Mouse (Mus musculus) myocyte (in vitro differentiated cells): Measurements from ENCODE around the gene Net1. TPM values are rescaled to one million over a fixed set of nuclear protein-coding genes. Genes with fewer than 3 reads are reported as not detected.
A peak's percentile ranks its signal among the peaks of the same experiment; 100 is the strongest.
"Not testable (repeated sequence)": the region's sequence is repeated elsewhere in the genome, so short reads cannot be mapped to it uniquely, and the experiment has no call there.

ENCODE experiments used
- H3K27me3 ChIP-seq: one replicate; pipeline ENCODE4 v1.6.1; 2011; ENCODE audit not compliant: control insufficient read depth, insufficient read depth, insufficient read length
- H3K36me3 ChIP-seq: one replicate; pipeline ENCODE4 v1.6.1; 2011; ENCODE audit not compliant: control insufficient read depth, insufficient read depth
- H3K4me2 ChIP-seq: one replicate; pipeline ENCODE4 v1.6.1; 2011; ENCODE audit warnings: low read depth, control low read depth
- H3K4me3 ChIP-seq: one replicate; pipeline ENCODE4 v1.5.1; 2011; ENCODE audit warnings: mild to moderate bottlenecking, control low read depth, moderate library complexity
- H3K79me2 ChIP-seq: one replicate; pipeline ENCODE4 v1.6.1; 2011; ENCODE audit not compliant: control insufficient read depth, insufficient read depth
- H3ac ChIP-seq: one replicate; pipeline ENCODE4 v1.6.1; 2011; ENCODE audit not compliant: control insufficient read depth, insufficient read length
- CEBPB ChIP-seq: IDR thresholded peaks from 2 replicates; pipeline ENCODE4 v1.6.1; 2011; ENCODE audit warnings: mild to moderate bottlenecking, moderate library complexity; ENCODE audit not compliant: poor library complexity, insufficient read depth, severe bottlenecking
- E2F4 ChIP-seq: IDR thresholded peaks from one replicate; pipeline ENCODE4 v1.6.1; 2011; ENCODE audit warnings: mild to moderate bottlenecking, control low read depth, moderate library complexity; ENCODE audit not compliant: insufficient read depth
- MAX ChIP-seq: IDR thresholded peaks from one replicate; pipeline ENCODE4 v1.6.1; 2011; ENCODE audit warnings: low read depth, mild to moderate bottlenecking, control low read depth
- MYOD1 ChIP-seq, 3 experiments: IDR thresholded peaks; one replicate each; pipeline ENCODE4 v1.6.1; 2011; ENCODE audit warnings: control low read depth in 2 of 3, low read depth in 2 of 3, mild to moderate bottlenecking in 2 of 3, moderate library complexity in 1 of 3; ENCODE audit not compliant: insufficient read length in 2 of 3, control insufficient read depth in 1 of 3
- MYOG ChIP-seq, 3 experiments: IDR thresholded peaks; one replicate each; pipeline ENCODE4 v1.6.1; 2011; ENCODE audit warnings: control low read depth in 2 of 3, low read depth in 2 of 3, mild to moderate bottlenecking in 2 of 3; ENCODE audit not compliant: insufficient read length in 2 of 3, control insufficient read depth in 1 of 3, insufficient read depth in 1 of 3
- POLR2A ChIP-seq: IDR thresholded peaks from one replicate; pipeline ENCODE4 v1.6.1; 2011; ENCODE audit warnings: low read depth, mild to moderate bottlenecking, control low read depth, moderate library complexity; ENCODE audit not compliant: insufficient read length
- POLR2AphosphoS2 ChIP-seq: IDR thresholded peaks from one replicate; pipeline ENCODE4 v1.6.1; 2011; ENCODE audit warnings: low read depth, control low read depth; ENCODE audit not compliant: insufficient read length
- REST ChIP-seq: IDR thresholded peaks from one replicate; pipeline ENCODE4 v1.6.1; 2011; ENCODE audit warnings: mild to moderate bottlenecking, control low read depth, moderate library complexity; ENCODE audit not compliant: insufficient read depth, insufficient read length
- SRF ChIP-seq: IDR thresholded peaks from one replicate; pipeline ENCODE4 v1.6.1; 2011; ENCODE audit warnings: low read depth; ENCODE audit not compliant: control insufficient read depth, insufficient read length
- TCF12 ChIP-seq: IDR thresholded peaks from one replicate; pipeline ENCODE4 v1.6.1; 2011; ENCODE audit warnings: mild to moderate bottlenecking, control low read depth; ENCODE audit not compliant: poor library complexity, insufficient read depth, severe bottlenecking
- TCF3 ChIP-seq: IDR thresholded peaks from one replicate; pipeline ENCODE4 v1.6.1; 2011; ENCODE audit warnings: low read depth, control low read depth; ENCODE audit not compliant: insufficient read length
- USF1 ChIP-seq: IDR thresholded peaks from one replicate; pipeline ENCODE4 v1.6.1; 2011; ENCODE audit warnings: low read depth, mild to moderate bottlenecking, control low read depth, moderate library complexity
- polyA plus RNA-seq: library from polyadenylated mRNA; unstranded; fragments of >200 nt; fragmentation: generic; extraction: Trizol; gene quantifications from one replicate; pipeline ENCODE4 v1.2.1, GENCODE M21; 2012; ENCODE audit warnings: missing spikeins

Net1 gene
- polyA plus RNA-seq, 1 experiment = 13.7 TPM

DNA sequence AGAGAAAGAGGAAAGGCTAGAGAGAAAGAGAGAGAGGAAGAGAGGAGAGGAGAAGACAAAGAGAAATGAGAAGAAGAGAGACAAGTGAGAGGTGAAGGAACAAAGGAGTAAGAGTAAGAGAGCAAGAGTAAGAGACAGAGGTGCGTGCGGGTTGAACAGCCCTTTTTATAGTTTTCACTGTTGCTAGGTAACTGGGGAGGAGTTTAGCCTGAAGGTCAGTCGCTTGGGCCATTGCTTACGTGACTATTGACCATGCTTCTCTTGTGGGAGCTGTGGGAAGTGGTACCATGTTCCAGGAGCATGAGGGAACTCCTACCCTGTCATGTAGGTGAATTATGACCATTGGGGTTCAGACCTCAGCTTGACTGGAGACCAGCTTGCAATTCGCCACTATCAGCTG lies 7.7 kb downstream of the Net1 start:
- H3K27me3 ChIP-seq = no peaks in the 10 kb centered on the region
- peaks cover 13% of the 10 kb centered on the region for H3K79me2 ChIP-seq
- H3K4me3 ChIP-seq = no peak overlapping the region
- H3ac ChIP-seq = no peak overlapping the region
- TF ChIP-seq POLR2AphosphoS2 (no peak), USF1 (no peak), SRF (no peak), REST (no peak), MAX (no peak)
- no peak overlapping the region for H3K4me2 ChIP-seq
- no peaks in the 10 kb centered on the region for H3K36me3 ChIP-seq

GRCm38 (mm10) chr13:3908262-3908661 lies 9.8 kb downstream of the Net1 start:
- TF ChIP-seq MYOG (IDR thresholded peaks at IDR 0.05; ENCODE audit: control insufficient read depth in 1 of 3, insufficient read depth in 1 of 3, insufficient read length in 2 of 3, low read depth in 2 of 3) = no peak
- no peak for TF ChIP-seq MAX
- TF ChIP-seq SRF = no peak
- TF ChIP-seq E2F4 = no peak
- TF ChIP-seq MYOD1 (IDR thresholded peaks at IDR 0.05; ENCODE audit: control insufficient read depth in 1 of 3, insufficient read length in 2 of 3, low read depth in 2 of 3) = no peak
- no peak for TF ChIP-seq REST
- TF ChIP-seq POLR2AphosphoS2 = no peak
- TF ChIP-seq CEBPB = no peak
- no peak for TF ChIP-seq USF1
- no peak for TF ChIP-seq TCF12
- TF ChIP-seq POLR2A = no peak
- TF ChIP-seq TCF3 = no peak
- Histone ChIP-seq H3K4me2 (no peak overlapping the region), H3K4me3 (no peak overlapping the region), H3ac (no peak overlapping the region), H3K27me3 (no peaks in the 10 kb centered on the region), H3K79me2 (no peaks in the 10 kb centered on the region), H3K36me3 (no peaks in the 10 kb centered on the region)

DNA sequence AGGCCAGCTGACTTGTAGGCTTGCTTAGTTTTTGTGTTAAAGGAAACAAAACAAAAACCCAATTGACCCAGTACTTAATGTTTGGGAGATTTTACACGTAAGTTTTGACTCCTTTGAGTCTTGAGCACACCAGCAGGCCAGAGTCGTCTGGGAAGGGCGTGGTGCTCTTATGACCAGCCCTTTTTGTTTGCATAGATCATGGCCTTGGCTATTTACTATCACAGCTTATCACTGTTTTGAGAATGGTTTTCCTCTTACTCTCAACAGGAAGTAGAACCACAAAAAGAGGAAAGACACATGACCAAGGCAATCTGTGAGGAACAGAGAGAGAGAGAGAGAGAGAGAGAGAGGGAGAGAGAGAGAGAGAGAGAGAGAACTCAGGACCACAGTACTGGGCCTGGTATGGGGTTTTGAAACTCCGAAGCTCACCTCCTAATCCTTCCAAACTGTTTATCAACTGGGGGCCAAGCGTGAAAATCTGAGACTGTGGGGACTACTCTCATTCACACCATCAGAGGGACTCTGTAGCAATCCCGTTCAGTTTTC lies 10.8 kb downstream of the Net1 start:
- TF ChIP-seq CEBPB = no peak
- TF ChIP-seq MYOG (IDR thresholded peaks at IDR 0.05; ENCODE audit: control insufficient read depth in 1 of 3, insufficient read depth in 1 of 3, insufficient read length in 2 of 3, low read depth in 2 of 3) = no peak
- no peaks in the 10 kb centered on the region for H3K79me2 ChIP-seq

GRCm38 (mm10) chr13:3899301-3899700 lies 18.7 kb downstream of the Net1 start:
- H3ac ChIP-seq = no peak overlapping the region
- H3K4me3 ChIP-seq = no peak overlapping the region
- no peak overlapping the region for H3K4me2 ChIP-seq
- no peaks in the 10 kb centered on the region for H3K27me3 ChIP-seq
- no peaks in the 10 kb centered on the region for H3K79me2 ChIP-seq
- no peaks in the 10 kb centered on the region for H3K36me3 ChIP-seq
- TF ChIP-seq POLR2A = no peak
- TF ChIP-seq POLR2AphosphoS2 = no peak
- TF ChIP-seq MAX = no peak
- no peak for TF ChIP-seq USF1
- no peak for TF ChIP-seq CEBPB
- no peak for TF ChIP-seq E2F4
- TF ChIP-seq MYOG (IDR thresholded peaks at IDR 0.05; ENCODE audit: control insufficient read depth in 1 of 3, insufficient read depth in 1 of 3, insufficient read length in 2 of 3, low read depth in 2 of 3) = no peak
- TF ChIP-seq MYOD1 (IDR thresholded peaks at IDR 0.05; ENCODE audit: control insufficient read depth in 1 of 3, insufficient read length in 2 of 3, low read depth in 2 of 3) = no peak
- TF ChIP-seq SRF = no peak
- no peak for TF ChIP-seq REST
- no peak for TF ChIP-seq TCF12
- TF ChIP-seq TCF3 = no peak

More for the DNA sequence above, 10.8 kb downstream of the Net1 start:
- H3ac ChIP-seq = no peak overlapping the region
- H3K4me2 ChIP-seq = no peak overlapping the region
- no peaks in the 10 kb centered on the region for H3K27me3 ChIP-seq
- H3K36me3 ChIP-seq = no peaks in the 10 kb centered on the region
- no peak overlapping the region for H3K4me3 ChIP-seq

- H3K4me3 ChIP-seq, H3K79me2 ChIP-seq, H3K36me3 ChIP-seq, H3K4me2 ChIP-seq, H3K27me3 ChIP-seq: not testable (repeated sequence)
- H3ac ChIP-seq = peak overlapping the region; percentile 23
Observed at GRCm38 (mm10) chr13:3898202-3898601, 19.8 kb downstream of the Net1 start.

DNA sequence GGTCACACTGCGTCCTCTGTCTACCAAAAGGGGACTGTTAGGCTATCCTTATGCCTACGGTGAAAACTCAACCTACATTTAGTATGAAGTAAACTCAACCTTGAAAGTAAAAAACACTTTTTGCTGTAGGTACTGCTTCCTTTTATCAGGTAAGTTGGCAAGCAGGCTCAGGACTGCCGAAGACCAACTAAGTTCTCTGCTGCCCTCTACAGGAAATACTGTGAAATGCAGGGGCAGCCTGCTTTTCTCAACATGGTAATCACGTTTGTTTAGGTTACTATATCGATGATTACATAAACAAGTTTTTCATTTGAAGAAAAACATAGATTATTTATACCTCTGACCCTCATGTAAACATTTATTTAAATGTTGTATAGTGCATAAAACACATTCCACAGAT lies 21.1 kb downstream of the Net1 start:
- no peak for TF ChIP-seq SRF
- no peak for TF ChIP-seq POLR2AphosphoS2
- no peak for TF ChIP-seq E2F4
- no peak for TF ChIP-seq REST
- no peak for TF ChIP-seq USF1
- TF ChIP-seq MYOG (IDR thresholded peaks at IDR 0.05; ENCODE audit: control insufficient read depth in 1 of 3, insufficient read depth in 1 of 3, insufficient read length in 2 of 3, low read depth in 2 of 3) = no peak
- TF ChIP-seq CEBPB = no peak
- TF ChIP-seq POLR2A = no peak
- TF ChIP-seq MAX = no peak
- TF ChIP-seq TCF12 = no peak
- TF ChIP-seq MYOD1 (IDR thresholded peaks at IDR 0.05; ENCODE audit: control insufficient read depth in 1 of 3, insufficient read length in 2 of 3, low read depth in 2 of 3) = no peak
- no peak for TF ChIP-seq TCF3
- Histone ChIP-seq H3K36me3 (no peaks in the 10 kb centered on the region), H3K4me2 (no peak overlapping the region), H3K4me3 (no peak overlapping the region), H3K27me3 (no peaks in the 10 kb centered on the region), H3ac (no peak overlapping the region), H3K79me2 (peaks cover 13% of the 10 kb centered on the region)
